Mouse (Mus musculus) gastrocnemius, postnatal 10 days (tissue): ENCODE results near the gene Nt5dc1. TPM values are rescaled to one million over a fixed set of nuclear protein-coding genes. Genes with fewer than 3 reads are reported as not detected.
"Not testable (repeated sequence)": the region's sequence is repeated elsewhere in the genome, so short reads cannot be mapped to it uniquely, and the experiment has no call there.

Experiments used
- DNase-seq: peaks from one replicate; pipeline ENCODE4 v3.0.0; 2021; ENCODE audit warnings: mixed read lengths
- long read RNA-seq, 2 experiments: library from polyadenylated mRNA; stranded (forward); transcript quantifications; one replicate each; pipeline ENCODE4 v2.0.0; 2021
- total RNA-seq, 2 experiments: library from RNA; stranded (reverse); gene quantifications; 2 replicates each; pipeline ENCODE4 v1.2.3; 2021

The Nt5dc1 gene
- 1 to 10 TPM; 6.2 to 8.2 TPM for total RNA-seq
- long read RNA-seq, experiment 1, partial matches to known transcripts = 0 of 5 reads
- long read RNA-seq, experiment 1, other reads (novel, unspliced or antisense) = 0 of 5 reads
- long read RNA-seq, experiment 2, partial matches to known transcripts = 1 of 5 reads
- long read RNA-seq, experiment 2, other reads (novel, unspliced or antisense) = 1 of 5 reads

DNA sequence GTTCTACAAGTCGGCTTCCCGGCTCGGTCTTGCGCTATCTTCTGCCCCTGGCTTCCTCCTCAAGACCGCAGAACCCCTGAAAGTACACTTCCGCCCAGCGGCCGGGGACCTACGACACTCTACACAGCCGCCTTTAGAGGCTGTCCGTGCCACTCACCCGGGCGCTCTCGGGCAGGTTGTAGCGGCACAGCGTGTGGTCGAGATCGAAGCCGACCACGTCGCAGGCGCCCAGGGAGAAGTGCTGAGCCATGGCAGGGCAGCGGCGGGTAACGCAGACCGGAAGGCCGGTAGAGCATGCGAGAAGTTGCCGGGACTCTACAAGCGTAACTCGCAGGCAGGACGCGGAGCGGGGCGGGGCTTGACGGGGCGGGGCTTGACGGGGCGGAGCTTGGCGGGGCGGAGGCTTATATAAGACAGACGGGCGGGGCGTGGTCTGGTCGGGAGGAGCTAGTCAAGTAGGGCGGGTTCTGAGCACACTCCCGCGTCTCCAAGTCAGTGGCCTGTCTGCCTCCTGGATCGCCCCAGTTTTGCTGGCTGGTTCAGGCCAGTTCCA, at the start of gene Nt5dc1:
Nt5dc1 (minus strand) TSS at position 349 of the 553 bp plus-strand sequence.
- peak; percentile 98 for DNase-seq

GRCm38 (mm10) chr10:34464321-34464720, 46.0 kb upstream of the Nt5dc1 start:
- no peak for DNase-seq

DNA sequence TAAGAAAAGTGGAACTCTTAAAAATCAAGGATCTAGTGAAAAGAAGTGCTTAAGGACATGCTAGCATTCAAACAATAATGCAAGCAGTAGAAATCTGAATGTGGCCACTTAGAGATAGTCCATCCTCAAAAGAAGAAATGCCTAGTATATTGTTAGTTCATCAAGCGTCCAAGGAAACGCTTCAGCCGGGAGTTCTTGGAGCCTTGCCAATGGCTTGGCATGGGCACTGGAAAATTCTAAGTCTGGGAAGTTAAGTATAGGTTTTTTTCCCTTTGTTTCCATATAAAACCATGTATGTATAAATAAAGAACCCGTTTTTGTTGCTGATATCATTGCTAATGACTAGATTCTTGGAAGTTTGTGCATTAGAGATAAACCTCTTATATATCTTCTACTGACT, 43.1 kb upstream of the Nt5dc1 start:
- DNase-seq = no peak

GRCm38 (mm10) chr10:34449469-34449868, 31.1 kb upstream of the Nt5dc1 start:
- DNase-seq = no peak

- not testable (repeated sequence) for DNase-seq
Observed at GRCm38 (mm10) chr10:34434191-34434590, 15.8 kb upstream of the Nt5dc1 start.

DNA sequence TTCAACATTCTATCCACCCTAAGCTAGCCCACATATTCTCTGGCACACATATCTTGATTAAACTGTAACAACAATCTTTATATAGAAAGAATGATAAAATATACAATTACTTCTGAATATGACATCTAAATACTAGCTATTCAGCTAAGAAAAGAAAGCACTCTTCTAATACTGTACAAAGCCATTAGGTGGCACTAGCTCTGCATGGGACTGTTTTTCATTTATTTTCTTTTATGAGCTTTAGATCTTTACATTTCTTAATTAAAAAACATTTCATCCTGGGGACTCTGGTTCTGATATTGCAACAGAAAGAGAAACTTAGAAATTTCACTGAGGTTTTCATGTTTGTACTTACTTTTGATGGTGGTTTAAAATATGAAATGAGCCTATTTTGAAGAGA, 13.4 kb upstream of the Nt5dc1 start:
- DNase-seq = no peak

GRCm38 (mm10) chr10:34418794-34419193, 442 bp upstream of the Nt5dc1 start:
- not testable (repeated sequence) for DNase-seq

DNA sequence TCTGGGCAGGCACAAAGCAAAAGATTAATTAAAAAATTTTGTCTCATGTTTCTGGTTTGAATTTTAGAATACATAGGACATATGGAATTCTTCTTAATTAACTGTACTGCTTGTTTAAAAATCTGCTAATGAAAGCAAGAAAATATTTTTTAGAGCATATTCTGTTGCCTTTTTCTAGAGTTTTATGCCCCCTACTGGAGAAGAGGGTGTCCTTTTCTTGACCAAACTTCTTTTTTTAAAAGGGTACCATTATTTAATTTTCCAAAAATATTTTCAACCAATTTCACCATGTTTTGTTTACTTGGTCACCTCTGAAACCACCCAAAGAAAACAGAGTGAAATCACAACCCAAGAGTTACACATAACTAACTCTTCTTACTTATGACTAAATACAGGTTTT, 19.1 kb downstream of the Nt5dc1 start:
- no peak for DNase-seq

DNA sequence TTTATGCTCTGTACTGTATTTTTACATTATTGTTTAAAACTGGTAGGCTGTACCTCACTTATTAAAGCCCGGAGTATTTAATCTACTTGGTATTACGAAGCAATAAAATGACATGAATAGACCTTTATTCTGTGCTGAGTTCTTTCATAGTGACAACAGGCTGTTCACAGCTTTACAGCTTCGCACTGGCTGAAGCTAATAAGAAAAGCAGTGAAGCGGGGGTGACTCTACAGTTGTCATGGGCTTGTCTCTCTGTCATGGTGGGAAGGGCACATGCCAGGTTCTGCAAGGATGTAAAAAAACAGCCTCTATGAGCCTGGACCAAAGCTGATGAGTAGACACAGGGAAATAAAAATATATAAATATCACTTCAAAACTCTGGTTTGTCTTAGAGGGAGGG, 21.4 kb downstream of the Nt5dc1 start:
- DNase-seq = no peak

- DNase-seq = no peak
Observed at GRCm38 (mm10) chr10:34389681-34390080, 28.7 kb downstream of the Nt5dc1 start, which contains the start of gene Col10a1. Gene Col10a1, plus strand, starts transcription at chr10:34389981.

GRCm38 (mm10) chr10:34385636-34386035, 32.7 kb downstream of the Nt5dc1 start:
- no peak for DNase-seq

DNA sequence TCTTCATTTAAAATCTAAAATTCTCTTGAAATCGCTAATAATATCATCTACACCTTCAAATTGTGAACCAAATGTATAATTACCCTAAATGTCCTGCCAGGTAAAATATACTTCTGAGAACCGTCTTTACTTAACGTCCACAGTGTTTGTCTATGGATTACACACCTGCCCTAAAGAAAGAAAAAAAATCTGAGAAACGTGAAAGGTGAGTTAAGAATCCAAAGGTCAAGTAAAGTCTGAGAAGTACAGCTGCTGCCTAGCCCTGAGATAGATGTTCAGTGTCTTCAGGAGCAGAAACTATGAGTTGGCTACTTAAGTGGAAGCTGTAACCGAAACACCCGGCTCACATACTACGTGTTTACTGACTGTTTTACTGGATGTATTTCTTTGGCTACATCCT, 45.0 kb downstream of the Nt5dc1 start:
- no peak for DNase-seq

DNA sequence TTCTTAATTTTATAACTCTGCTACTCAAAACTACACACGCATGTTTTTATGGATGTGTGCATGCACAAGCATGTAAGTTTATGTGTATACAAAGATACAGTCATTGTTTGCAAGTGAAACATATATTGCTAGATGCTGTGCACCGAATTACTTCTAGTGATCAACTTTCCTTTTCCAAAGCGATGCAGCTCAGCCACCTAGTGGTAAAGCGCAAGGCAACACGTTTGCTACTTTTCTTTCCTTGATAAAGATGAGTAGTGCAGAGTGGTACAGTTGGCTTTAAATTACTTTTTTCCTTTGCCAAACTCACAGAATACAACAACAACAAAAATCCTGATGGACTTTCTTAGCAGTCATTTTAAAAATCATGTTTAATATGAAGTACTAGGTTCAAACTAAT, 50.2 kb downstream of the Nt5dc1 start:
- no peak for DNase-seq

- peak; percentile 16 for DNase-seq
Observed at GRCm38 (mm10) chr10:34363756-34364155, 54.6 kb downstream of the Nt5dc1 start.

DNA sequence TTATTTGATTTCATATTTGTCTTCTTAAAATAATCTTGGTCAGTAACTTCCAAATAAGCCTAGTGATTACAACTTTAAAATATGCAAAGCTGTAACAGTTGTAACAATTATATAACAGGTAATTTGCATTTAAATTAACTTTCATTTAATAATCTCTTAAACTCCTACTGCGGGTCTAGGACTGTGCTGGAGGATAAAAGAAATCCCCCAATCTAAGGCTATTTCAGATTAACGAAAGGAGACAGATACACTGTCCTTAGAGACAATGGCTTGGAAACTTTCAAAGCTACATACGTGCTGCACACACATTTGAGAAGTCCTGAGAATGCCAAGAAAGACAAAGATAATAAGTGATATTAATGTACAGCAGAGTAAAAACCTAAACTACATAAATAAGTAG, 60.1 kb downstream of the Nt5dc1 start:
- DNase-seq = no peak

DNA sequence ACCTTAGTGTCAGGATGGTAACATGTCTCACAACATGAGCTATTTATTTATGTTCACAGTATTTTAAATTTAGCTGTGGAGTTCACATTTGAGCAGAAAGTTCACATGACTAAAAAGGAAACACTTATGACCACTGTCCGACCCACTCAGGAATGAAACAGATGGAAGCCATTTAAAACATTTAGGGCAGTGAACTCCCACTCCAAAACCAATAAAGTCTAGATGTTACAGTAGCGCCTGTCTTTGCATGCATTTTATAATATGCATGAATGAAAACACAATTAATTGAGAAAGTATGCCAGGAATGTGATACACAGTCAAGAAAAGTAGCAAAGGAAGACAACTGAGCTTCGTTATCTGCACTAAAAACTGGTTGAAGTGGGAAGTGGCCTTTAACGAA, 66.2 kb downstream of the Nt5dc1 start:
- no peak for DNase-seq

DNA sequence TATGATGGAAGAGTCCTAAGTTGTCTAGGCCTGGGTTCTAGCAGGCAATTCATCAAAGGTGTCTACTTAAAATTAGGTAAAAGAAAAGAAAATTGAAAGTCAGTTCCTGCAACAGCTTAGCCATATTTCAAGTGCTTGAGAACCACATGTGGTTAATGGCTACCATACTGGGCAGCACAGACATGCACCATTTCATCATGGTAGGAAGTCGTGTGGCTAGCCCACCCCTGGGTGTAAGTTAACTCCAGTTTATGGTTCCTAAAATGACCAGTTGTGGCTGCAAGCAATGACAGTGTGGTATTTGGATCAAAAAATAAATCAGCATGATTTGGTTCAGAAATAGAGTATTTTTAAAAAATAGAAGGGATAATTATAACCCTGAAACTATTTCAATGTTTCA, 76.5 kb downstream of the Nt5dc1 start:
- no peak for DNase-seq

DNA sequence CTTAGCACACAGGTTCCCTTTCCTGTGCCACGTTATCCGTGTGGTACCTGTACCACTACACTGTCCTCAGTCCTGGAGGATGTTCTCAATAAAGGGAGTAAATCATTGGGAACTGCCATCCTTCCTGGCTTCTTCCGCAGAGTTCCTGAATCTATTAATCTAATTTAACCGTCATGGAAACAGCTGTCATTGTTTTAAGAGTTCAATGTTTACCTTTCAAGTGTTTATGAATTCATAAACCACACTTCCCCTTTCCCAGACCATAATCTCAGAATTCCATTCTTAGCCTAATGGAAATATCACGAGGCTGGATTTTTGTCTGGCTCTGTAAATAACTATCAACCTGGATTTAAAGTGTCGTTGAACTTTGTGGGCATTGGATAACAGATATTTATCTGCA, 77.3 kb downstream of the Nt5dc1 start:
- DNase-seq = no peak

- DNase-seq = peak; percentile 15
Observed at GRCm38 (mm10) chr10:34328310-34328709, 90.0 kb downstream of the Nt5dc1 start.

GRCm38 (mm10) chr10:34327144-34327543, 91.2 kb downstream of the Nt5dc1 start:
- no peak for DNase-seq

DNA sequence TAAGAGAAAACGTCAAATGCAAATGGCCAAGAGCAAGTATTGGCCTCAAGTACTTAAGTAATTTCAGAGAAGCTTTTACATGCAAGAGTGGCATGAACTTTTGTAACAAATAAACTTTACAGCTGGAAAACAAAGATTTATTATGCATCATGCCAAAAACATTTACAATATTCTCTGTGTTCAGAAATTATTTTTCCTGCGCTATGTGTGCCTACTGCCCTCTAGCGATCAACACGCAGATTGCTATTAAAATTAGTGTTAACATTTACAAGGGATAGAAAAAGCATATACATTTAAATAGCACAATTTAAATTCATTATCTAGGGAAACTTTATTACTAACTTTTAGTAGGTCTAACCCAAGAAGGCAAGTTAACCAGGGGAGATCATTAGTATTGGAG, 91.7 kb downstream of the Nt5dc1 start:
- DNase-seq = no peak

DNA sequence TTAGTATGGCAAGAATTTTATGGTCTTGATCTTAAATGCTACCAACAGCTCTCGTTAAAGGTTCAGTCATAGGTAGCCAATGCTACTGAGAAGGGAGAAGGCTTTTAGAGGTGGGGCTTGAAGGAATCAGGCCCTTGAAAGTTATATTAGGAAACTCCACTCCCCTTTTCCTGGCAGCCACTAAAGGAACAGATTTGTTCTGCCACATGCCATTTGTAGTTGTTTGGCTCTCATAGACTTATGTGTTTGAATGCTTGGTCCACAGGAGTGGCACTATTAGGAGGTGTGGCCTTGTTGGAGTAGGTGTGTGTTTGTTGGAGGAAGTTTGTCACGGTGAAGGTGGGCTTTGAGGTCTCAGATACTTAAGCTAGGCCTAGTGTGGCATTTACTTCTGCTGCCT, 97.5 kb downstream of the Nt5dc1 start:
- no peak for DNase-seq

GRCm38 (mm10) chr10:34317217-34317606, 101.1 kb downstream of the Nt5dc1 start:
- DNase-seq = no peak

DNA sequence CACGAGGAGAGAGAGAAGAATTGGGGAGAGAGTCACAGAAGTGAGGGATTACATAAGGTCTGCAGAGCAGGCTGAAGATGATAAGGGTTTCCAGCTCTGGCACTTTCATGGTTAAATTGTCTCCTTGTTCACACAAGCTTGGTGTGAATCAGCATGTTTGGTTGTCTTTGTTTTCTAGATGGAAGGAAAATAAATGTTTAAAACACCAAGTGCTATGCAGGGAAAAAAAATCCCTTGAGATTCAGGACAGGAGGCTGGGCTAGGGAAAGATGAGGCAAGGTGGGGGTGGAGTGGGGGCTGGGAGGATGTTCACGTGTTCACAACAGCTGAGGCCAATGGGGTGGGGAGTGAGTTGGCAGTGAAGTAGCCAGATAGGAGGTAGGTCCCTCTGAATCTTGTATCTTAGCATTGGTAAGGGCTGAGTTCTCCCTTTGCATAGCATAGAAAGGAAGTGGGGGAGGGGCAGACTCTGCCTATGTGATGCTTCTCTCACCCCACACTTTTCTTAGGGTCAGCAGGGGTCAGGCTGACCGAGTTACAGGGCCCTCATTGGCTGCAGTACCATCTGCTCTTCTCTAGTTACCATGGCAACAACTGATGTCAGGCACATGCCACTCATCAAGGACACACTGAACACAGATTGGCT, 101.7 kb downstream of the Nt5dc1 start:
- DNase-seq = no peak
